Mouse (Mus musculus) adrenal gland, adult 8-10 months (tissue): ENCODE results near the gene Chn2. TPM values are rescaled to one million over a fixed set of nuclear protein-coding genes. Genes with fewer than 3 reads are reported as not detected.
A peak's percentile ranks its signal among the peaks of the same experiment; 100 is the strongest.

Experiments
- DNase-seq: peaks from one replicate; pipeline ENCODE4 v3.0.0; 2022
- total RNA-seq, 4 experiments: library from RNA; stranded (reverse); gene quantifications; 2 replicates each; pipeline ENCODE4 v1.2.4; 2022

Gene Chn2
- total RNA-seq, 4 experiments from 2014 or later = 7.1 to 24.4 (median 16.6) TPM

DNA sequence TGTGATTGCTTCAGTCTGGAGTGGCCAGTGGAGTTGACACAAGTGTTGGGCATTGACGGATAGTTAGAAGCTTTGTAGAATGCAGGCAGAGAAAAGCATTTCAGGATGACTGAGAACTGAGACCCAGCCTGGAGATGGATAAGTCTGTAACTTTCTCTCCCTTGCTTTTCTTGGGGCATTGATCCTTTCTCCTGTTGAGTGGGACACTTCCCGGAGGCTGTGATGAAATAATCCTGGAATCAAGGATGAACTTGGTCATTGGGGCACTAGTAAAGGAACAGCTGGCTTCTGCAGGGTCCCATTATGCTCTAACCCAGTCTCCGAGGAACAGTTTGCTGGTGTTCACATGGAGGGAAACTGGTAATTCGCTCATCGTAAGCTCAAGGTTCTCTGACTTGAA, 4.2 kb downstream of the Chn2 start:
- DNase-seq = no peak

DNA sequence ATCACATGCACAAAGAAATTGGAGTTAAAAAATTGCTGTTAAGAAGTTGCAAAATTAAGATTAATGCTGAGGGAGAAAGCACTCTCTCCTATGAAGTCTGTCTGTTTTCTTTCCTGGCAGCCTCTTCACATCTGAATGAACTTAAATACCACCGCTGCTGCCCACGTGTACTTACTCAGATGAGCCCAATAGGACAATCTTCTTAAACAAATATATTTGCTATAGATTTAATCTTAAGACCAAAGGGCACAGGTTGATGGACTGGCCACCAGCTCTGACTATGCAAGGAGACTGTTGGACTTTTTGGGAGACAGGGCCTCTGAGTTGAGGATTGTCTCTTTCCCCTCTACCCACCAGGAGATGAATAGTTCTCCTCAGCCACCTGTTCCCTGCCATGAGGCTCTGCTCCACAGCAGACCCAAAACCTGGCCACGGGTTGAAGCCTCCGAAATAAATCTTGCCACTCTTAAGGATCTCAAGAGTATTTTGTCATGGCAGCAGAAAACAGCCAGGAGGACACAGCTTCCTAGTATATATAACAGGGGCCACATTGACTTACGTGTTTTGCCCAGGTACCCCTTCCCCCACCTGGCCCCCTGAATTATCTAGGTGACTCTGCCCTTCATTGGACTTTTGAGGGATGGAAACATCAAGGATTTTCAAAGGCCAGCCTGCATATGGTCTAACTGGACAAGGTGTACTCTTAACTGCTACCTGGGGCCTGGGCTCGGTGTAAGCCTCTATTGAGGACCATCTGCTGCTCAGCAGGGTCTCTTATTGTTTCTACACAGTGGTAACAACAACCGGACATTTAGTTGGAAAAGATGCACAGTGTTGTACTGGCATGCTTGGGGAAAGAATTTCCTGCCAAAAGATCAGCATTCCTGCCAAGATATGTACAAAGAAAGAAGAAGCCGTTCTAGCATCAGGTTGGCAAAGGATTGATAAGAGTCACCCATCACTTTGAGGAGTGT, 6.7 kb downstream of the Chn2 start:
- DNase-seq = no peak

DNA sequence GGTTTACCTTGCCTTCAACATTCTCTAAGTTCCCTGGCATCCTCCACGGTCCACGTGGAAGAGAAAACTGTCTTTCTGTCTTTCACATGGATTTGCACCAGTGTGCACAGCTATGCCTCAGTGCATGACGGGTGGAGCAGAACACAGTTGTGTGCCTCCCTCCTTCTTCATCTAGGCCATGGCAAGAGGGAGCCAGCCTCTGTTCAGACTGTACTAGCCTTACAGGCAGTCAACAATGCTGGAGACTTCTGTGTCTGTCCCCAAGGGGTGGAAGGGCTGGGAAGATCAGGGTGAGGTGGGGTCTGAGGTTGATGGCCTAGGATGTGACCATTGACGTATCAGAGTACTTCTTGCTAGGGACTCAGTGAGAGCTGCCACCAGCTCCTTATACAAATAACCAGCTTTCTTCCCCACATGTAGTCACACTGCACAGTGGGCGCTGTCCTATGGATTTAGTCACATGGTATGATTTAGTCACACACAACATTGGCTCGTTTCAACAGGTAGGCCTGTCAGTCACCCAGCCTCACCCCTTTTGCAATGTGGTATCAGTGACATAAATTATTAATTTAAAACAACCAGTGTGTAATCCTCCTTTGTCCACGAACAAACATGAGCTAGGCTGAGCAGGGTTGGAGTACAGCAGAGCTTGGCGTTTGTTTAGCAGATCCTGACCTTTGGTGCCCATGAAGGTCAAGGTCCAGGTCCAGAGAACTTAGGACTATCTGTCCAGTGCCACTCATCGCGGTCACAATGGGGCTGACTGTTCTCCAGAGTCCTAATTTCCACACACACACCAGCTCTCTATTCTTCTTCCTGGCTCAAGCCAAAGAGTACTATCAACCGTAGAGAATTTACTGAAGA, 7.8 kb downstream of the Chn2 start:
- peak; percentile 25 for DNase-seq

DNA sequence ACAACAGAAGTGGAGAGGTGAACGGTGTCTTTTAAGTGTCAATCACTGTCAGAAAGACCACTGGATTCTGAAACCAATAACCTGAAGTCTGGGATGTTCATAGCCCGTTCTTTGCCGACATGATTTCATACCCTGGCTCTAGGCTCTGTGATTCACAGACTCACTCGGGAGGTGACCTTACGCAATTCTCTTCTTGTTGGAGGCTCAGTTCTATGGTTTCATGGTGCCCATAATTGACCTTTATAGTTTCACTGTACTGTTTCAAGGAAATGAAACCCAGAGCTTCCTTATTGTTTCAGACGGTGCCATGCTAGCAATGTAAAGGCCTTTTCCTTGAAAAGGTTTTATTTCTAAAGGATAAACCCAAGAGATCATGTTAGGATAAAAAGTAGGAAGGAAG, 9.4 kb downstream of the Chn2 start:
- DNase-seq = no peak

DNA sequence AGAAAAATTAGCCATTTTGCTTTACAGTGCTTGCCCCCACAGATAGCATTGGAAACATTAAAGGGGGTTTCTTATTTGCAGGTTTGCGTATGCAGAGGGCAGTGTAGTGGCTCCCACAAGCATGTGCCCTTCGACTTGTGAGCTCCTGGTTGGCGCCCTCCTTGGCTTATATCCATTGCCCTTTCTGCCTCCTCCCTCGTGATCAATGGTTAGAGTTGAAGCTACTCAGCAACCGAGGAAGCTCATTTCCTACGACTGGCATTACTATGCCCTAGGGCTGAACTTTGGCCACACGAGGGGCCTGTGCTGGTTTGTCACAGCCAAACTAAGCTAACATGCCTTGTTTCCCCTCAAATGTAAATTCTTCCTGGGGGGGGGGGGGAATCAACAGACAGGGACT, 11.8 kb downstream of the Chn2 start:
- DNase-seq = no peak

DNA sequence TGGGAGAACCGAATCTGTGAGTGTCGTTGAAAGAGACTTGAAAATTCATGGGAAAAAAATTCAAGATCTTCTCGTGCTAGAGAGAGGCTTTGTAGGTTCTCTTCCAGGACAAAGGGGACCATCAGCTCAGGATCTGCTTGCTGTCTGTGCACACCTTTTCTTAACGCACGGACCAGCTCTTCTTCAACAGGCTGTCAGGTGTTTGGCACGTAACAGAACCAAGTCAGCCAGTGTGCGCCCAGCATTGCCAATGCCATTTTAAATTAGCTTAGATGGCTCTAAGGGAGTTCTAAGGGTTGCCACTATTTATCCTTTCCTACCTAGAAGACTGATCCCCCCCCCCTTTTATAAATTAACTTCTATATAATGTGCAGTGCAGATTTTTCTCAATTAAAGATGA, 12.8 kb downstream of the Chn2 start:
- DNase-seq = no peak

DNA sequence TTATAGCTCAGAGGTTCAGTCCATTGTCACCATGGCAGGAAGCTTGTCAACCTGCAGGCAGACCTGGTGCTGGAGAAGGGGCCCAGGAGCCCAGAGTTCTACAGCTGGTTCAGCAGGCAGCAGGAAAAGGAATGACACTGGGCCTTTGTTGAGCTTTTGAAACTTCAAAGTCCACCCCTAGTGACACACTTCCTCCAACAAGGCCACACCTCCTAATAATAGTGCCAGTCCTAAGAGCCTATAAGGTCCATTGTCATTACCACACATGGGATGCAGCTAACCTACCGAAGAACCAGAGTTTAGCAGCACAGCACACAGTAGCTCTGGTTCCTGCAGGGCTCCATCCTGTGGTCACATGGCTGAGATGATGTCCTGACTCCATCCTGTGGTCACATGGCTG, 13.3 kb downstream of the Chn2 start:
- no peak for DNase-seq

DNA sequence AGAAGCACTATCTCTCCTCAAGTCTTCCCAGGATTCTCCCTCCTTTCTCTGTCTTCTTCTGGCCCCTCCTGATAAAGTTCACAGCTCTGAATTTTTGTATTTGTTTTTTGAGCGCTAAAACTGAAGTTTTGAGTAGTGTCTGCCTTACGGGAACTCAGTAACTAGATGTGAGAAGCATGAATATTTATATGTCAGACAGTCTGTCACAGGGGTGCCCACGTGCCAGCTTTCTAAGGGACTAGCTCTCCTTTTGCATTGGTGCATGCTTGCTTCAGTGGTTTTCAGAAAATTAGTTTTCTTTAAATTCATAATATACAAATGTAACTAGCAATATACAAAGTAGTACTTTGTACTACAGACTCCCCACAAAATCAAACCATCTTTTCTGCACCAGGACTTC, 14.0 kb downstream of the Chn2 start:
- no peak for DNase-seq

DNA sequence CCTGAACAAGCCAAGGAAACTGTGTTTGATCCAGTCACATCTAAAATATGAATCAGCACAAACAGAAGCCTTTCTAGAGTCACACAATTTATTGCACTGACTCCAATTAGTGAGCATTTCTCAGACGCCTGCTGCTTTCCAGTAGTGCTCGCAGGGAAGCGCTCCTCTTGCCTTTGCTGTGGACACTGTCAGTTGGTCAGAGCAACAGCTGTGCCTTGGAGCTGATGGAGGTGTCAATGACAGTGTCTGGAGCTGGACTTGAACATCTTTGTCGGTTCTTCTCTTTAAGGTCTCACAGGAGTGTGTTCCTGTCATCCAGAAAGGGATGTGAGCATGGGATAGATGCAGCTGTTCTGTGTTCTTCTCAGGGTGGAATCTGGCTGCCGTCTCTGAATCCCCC, 16.0 kb downstream of the Chn2 start:
- no peak for DNase-seq

DNA sequence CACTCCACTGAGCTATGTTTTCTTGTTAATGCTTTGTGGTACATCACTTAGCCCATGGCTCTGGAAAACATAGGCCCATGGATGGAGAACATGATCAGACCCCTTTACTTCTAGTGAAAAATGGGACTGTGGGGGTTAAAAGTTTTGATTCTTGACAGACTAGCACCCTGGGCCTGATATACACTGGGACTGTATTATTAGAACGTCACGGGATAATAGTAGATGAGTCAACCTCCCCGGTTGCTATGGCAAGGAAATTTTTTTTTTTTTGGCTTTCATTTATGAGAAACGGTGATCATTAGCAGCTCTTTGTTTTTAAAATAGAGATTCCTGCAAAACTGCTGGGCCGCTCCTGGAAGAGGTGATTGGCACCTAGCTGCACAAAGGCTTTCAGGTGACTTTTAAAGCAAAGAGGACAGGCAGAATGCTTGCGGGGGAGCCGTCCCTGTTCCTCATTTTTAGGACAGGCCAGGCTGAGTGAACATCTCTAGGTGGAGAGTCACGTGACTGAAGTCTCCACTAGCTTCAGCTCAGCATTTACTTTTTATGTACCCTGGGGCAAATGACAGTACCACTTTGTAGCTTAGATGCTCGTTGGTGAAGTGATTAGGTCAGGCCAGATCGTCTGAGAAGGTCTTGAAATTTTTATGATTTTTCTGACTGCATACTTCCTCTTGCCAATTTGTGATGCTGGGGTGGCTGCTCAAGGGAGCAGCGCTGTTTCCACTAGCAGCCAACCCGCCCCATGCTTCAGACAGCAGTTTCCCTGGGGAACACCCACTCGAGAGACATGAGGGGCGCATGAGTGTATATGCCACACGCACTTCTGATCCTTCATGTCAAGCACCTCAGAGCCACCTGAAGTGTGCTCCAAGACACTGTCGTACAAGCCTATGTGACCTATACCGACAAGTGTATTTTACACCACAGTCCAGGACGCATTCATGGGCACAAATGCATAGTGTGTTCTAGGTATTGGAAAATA, 17.5 kb downstream of the Chn2 start:
- no peak for DNase-seq

DNA sequence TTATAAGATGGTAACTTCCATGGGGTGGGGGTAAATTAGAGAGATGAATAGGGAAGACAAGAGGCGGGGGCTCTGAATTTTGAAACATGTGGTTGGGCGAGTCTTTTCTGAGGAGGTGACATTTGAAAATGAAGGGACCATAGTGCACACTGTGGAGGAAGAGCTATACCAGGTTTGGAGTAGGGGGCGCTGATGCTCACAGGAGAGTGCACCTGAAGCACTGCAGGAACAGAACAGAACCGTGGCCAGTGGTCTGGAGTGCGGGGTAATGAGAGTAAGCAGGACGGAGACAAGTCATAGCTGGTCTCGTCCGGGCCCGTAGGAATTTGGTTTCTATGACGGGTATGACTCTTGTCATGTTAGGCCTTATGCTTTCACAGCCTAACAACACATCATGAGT, 18.3 kb downstream of the Chn2 start:
- no peak for DNase-seq

DNA sequence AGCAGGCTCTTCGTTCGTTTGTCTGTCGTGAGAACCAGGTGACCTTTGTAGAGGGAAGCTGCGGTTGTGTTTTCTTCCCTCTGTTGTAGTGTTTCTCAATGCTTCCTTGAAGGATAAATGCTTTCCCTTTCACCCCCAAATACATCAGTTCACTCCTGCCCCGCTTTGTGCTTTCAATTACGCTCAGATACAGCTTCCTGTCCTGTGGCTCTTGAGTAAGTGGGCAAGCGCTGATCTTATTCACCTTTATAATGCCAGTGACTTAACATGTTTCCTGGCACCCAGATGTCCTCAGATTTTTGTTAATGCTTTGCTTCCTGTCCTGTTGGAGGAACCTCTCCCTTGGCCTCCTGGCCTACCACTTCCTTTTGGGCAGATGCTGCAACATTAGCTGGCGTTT, 19.5 kb downstream of the Chn2 start:
- DNase-seq = no peak

DNA sequence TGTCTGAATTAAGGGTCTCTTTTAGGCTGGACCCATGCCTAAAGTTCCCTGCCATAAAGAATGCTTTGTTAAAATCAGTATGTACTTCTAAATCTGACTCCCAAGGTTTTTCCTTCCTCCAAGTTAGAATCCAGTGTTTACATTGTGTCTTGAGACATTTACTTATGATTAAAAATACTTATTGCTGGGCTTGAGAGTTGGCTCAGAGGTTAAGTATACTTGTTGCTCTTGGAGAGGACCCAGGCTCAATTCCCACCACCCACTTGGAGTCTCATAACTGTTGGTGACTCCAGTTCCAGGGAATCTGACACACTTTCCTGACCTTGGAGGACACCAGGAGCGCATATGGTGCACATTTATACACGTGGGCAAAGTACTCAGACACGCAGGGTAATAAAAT, 20.9 kb downstream of the Chn2 start:
- DNase-seq = no peak

DNA sequence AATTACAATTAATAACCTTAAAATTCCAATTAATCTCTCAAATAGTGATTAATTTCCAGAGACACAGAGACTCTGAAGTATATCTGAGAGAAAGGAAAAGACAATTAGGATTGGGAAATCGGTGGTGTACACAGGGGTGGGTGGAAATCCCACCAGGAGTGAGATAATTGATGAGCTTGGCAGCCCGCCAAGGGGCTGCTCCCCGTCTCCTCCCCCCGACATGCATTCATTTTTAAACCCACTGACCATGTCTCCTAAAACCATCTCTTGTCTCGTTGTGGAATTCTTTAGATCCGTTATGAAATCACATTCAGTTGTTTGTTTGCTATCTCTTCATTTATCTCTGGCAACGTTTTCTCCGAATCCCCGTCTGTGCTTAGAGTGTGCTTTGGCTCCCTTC, 22.0 kb downstream of the Chn2 start:
- DNase-seq = no peak

DNA sequence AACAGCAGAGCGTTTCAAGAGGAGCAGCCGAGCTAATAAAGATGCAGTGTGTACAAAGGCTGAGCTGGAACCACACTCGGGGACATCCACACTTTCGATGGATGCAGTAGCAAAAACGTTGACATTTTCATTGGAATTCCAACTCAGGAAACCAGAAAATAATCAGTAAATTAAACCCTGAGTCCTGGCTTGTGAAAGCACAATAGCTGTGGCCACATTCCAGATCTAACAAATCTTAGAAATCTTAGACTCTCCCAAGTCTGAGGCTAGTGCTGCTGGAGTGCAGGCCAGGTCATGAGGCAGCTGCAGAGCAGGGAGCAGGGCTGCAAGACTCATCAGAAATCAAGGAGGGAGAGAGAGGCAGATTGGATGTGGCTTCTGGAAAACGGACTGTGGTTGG, 24.5 kb downstream of the Chn2 start:
- no peak for DNase-seq

DNA sequence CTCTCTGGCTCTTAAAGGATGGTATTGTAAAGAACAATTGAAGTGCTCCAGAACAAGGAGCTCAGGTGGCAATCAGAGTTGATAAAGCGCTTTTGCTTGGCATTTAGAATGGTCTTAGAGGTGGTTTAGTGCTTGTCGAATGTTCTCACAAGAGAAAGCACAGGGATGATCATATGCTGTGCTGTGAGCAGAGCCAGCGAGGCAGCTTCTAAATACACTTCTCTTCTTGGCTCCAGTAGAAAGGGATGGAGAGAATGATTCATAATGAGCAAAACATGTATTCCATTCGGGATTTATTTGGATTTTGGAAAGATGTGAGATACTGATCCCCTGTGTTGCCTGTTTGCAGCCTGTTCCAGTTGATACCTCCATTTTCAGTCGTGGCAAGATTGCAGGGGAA, 28.0 kb downstream of the Chn2 start:
- DNase-seq = no peak

DNA sequence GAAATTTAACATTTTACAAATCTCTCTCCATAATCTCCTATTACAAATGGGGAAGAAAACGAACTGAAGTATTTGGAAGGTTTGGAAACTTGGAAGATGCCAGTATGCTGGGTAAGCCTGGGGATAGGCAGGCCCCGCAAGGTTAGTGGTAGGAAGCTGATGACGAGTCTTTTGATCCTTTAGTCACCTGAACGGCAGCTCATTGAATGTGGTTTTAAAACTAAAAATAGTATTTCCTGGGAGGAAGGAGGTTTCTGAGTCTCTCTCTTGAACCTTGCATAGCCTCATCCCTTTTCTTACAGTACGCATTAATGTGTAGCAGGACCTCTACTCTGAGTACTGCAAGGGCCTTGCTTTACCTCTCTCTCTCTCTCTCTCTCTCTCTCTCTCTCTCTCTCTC, 29.5 kb downstream of the Chn2 start:
- DNase-seq = no peak

DNA sequence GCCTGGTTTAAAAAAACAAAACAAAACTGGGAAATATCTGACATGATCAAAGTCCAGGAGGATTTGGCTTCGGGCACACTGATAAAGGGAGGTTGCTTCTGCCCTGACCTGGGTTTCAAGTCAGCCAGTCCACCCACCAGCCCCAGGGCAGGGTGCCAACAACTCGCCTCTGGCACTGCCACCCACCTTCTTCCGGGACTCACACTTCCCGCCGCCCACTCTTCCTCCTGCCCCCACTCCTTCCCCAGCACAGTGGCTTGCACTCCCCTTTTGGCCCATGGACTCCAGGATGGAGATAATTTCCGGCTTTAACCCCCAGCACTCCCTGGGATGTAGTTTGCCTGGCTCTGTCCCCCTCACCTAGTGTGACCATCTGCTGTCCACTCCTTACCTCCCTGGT, 31.4 kb downstream of the Chn2 start:
- DNase-seq = no peak

DNA sequence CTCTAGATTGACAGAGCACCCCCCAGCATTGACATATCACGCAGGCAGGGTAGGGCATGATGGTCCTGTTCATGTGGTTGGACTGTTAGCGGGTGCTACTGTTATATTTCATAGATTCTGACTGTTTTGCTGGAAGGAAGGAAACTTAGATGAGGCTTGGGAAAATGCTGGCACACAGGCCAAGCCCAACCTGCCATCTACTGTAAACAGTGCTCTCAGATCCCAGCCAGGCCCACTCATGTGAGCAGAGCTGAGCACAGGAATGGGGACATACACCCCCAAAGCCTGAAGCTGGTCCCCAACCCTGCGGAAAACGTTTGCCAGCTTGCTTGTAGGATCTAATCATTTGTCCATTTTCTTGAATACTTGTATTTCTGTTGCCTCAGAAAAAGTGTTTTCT, 32.1 kb downstream of the Chn2 start:
- no peak for DNase-seq

DNA sequence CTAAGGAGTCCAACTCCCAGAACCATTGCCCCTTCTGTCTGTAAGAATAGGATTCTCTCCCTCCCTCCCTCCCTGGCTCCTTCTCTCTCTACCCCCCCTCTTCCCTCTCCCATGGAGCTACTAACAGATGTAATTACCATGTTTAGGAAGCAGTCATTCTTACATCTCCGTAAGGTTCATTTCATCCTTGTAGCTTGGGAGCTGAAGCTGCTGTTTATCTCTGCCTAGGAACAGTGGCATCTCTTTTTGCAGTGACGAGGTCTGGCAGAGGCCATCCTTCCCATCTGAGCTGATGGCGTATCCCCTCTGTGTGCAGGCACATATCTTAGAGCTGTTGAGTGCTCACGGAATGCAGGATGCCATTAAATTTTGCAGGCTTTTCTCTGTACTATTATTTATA, 35.1 kb downstream of the Chn2 start:
- DNase-seq = no peak

DNA sequence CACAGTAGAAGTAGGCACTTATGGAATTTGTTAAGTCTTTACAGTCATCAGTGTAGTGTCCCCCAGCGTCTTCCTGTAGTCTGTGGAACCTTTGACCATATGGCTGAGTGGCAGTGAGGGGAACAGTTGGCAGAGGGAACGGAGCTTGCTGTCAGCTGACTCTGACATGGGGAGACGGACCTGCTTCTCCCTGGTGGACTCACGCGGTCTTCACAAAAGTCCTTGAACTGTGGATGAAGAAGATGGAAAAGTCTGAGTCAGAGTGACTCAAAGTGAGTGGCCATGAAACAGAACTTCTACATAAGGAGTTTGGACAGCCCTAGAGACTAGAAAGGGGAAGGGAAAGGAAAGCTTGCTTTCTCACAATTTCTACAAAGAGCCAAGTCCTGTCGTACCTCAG, 36.1 kb downstream of the Chn2 start:
- DNase-seq = peak; percentile 61

DNA sequence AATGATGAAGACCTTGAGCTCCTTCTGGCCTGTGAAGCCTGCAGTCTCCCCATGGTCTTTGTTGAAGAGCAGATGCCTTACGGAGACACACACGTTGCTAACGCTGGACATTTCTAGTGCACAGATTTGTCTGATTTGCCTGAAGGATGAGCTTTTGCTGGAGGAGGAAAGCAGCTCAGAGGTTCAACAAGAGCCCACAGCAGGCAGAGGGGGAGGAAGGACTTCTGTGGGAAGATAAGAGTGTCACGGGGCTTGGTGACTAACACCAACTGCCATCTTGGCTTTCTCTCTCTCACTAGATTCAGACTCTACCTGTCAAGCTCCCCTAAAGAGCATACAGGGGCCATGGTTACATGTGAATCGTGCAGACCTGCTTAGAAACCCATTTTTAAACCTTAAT, 37.3 kb downstream of the Chn2 start:
- no peak for DNase-seq
